Mouse (Mus musculus) layer of hippocampus, adult 9-11 months (tissue): Measurements from ENCODE around the gene 2310022B05Rik.

Source experiments
- DNase-seq: peaks from one replicate; pipeline ENCODE4 v3.0.0; 2022

The 2310022B05Rik gene

DNA sequence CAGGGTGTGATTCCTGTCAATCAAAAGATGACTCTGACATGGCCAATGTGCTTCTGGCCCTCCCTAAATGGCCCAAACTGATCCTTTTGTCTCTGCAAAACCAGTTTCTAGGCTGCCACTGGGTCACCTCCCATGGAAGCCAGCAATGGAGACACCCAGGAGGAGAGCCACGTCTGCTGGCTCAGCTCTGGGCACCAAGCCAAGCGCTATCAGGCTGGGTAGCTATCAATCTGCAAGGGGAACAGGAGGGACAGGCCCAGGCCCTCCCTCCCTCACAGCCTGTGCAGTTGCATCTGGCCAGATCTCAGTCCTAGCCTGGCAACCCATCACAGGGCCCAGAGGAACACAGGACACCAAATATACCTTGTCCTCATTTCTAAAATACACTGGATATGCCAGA lies 4.8 kb downstream of the 2310022B05Rik start:
- DNase-seq = peak; percentile 60

DNA sequence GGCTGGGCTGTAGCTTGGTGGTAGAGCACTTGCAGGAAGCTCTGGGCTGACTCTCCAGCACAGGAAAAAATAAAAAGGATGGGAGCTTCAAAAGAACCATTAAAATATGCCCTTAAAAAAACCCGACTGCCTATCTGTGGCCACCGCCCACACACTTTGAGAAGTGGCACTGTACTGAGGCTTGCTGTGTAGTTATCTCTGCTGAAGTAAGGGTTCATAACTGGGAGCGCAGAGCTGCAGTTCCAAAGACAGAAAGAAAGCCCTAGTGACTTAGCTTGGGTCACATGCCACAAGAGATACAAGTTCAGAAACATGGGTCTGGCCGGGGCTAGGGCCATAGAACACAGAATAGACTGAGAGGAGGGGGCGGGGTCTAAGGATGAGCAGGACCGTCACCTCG lies 5.2 kb downstream of the 2310022B05Rik start:
- no peak for DNase-seq

DNA sequence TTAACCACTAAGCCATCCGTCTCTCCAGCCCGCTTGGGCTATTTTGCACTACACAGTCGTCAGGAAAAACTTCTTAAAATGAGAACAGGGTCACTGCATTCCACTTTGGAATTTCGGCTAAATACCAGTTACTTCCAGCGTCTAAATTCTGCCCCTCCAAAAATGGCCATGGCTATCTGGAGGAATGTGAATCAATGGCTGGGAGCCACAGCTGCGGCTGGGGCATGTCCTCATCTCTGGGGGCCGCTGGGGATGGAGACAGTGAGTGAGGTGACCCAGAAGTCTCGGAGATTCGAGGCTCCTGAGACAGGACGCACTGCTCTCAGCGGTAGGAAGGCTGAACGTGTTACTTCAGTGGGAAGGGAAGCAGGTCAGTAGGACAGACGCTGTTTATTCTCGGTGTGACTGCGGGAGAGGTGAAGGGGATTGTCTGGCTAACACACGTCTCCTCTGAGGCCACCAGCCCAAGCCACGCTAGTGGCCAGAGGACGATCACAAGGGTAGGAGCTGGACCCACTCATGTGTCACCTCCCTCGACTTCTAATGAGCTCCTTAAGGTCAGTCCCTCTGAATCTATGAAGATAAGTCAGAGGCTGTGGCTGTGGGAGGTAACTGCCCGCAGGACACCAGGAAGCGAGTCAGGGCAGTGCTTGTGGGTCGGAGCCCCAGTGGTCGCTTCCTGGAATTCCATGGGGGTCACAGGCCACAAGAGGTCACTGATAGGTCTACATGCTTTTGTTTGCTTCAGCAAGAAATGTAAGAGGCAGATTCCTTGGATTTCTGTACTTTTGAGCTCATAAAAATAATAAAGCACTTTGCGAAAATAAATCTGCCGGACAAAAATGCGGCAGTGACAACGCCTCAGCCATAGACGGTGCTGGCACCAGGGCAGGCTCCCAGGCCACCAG lies 9.3 kb downstream of the 2310022B05Rik start:
- DNase-seq = no peak

GRCm38 (mm10) chr8:124652546-124652945 lies 10.6 kb downstream of the 2310022B05Rik start:
- DNase-seq = no peak

DNA sequence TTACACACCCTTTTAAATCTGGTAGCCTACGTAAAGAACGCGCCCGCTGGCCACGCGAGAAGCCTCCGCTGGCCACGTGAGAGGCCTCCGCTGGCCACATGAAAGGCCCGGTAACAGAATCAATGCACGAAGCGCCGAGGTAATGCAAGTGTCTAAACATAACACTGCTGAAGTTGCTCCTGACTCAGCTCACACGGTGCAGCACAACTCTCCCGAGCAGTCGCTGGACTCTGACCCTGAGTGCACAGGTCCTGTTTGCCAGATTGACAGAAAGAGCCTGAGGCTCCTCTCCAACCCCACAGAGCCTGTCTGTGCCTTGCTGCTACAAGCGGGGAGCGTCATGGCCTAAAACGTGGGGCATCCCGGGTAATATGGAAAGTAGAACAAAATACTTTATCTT lies 11.4 kb downstream of the 2310022B05Rik start:
- DNase-seq = no peak

- no peak for DNase-seq
Observed at GRCm38 (mm10) chr8:124648311-124648710, 14.9 kb downstream of the 2310022B05Rik start.

DNA sequence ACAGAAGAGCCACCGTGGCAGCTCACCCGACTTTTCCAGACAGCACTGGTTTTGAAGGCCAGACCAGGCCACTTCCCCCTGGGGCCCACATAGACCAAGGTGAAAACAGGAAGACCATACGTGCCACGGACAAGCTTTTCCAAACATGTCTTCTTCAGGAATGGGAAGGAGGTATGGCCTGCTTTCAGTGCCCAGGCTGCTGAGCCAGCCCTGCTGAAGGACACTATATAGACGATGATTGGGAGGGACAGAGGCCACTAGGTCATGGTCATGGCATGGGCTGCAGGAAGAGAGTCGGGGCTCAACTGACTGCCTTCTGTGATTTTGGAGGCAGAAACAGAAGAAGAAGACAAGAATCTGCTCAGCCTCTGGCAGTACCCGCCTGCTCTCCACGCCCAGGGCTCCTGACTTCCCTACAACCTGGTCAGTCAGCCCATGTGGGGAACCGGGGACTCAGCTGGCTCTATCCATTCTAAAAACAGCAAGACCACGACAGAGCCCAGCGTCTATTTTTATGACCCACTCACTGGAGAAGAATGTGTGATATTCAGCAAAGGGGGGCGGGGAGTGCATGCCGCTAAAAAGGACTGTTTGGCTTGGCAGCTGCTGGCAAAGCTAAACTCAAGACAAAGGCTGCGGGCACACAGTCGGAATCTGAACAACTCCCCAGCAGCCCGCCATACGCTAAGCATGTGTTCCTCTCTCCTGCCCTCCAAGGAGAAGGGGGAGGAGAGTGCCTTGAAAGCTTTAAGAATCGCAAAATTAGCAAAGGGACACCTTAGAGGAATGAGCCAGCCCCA lies 19.4 kb downstream of the 2310022B05Rik start:
- peak; percentile 89 for DNase-seq

DNA sequence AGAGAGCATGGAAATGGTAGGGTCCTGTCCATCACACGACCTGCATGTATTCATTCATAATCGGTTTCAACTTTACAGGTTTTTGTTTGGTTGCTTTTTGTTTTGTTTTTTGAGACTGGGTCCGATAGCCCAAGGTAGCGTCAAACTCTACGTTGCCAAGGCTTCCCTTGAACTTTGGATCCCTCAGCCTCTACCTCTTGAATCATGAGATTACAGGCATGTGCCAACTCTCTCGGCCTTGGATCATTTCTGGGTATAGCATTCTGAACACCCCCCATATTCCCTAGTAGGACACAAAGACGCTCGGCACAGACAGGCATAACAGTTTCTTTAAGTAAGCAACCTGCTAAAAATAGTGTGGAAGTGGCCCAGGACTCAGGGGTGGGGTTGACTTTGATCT lies 21.6 kb downstream of the 2310022B05Rik start:
- DNase-seq = no peak

- DNase-seq = no peak
Observed at GRCm38 (mm10) chr8:124635247-124635502, 28.0 kb downstream of the 2310022B05Rik start.

- no peak for DNase-seq
Observed at GRCm38 (mm10) chr8:124634411-124635246, 28.5 kb downstream of the 2310022B05Rik start.

GRCm38 (mm10) chr8:124633001-124633703 lies 30.0 kb downstream of the 2310022B05Rik start:
- DNase-seq = peak; percentile 58

GRCm38 (mm10) chr8:124631966-124632365 lies 31.2 kb downstream of the 2310022B05Rik start:
- no peak for DNase-seq

- DNase-seq = no peak
Observed at GRCm38 (mm10) chr8:124630891-124631290, 32.3 kb downstream of the 2310022B05Rik start.

DNA sequence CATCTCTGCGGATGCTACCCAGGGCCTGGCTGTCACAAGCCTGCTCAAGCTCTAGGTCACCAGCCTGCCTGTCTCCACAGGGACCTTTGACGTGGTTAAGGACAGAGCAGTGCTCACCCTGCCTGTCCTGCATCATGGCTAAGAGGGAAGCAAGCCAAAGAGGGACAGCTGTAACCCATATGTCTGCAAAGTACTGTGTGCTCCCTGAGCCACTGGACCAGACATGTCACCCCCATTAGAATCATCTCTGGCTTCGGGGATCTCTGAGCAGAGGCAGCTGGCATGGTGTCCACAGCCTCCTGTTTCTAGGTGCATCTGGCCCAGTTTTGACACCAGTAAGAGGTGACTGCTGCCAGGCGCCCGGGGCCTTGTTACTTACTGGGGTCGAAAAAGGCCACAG lies 32.7 kb downstream of the 2310022B05Rik start:
- DNase-seq = no peak

DNA sequence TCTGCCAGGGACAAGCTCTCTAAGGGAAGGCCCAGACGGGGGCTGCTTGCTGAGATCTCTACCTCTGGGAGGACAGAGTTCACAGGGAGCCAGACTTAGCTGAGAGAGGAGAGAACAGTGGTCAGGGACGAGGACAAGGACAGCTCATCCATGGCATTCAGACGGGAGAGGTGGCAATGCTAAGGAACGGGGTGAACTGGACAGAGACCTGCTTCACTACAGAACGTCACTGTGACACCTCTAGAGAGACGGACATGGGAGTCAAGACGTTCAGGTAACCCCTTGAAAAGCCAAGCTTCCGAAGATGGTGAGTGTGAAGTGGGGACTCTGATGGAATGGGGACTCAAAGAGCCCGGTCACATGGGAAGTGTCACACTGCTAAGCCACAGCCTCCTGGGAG lies 36.9 kb downstream of the 2310022B05Rik start:
- no peak for DNase-seq

GRCm38 (mm10) chr8:124621255-124621654 lies 41.9 kb downstream of the 2310022B05Rik start:
- peak; percentile 90 for DNase-seq

- no peak for DNase-seq
Observed at GRCm38 (mm10) chr8:124618252-124618651, 44.9 kb downstream of the 2310022B05Rik start.

- peak; percentile 78 for DNase-seq
Observed at GRCm38 (mm10) chr8:124617266-124617869, 45.8 kb downstream of the 2310022B05Rik start.

- no peak for DNase-seq
Observed at GRCm38 (mm10) chr8:124614325-124614724, 48.8 kb downstream of the 2310022B05Rik start.

- no peak for DNase-seq
Observed at GRCm38 (mm10) chr8:124608972-124609353, 54.2 kb downstream of the 2310022B05Rik start.

GRCm38 (mm10) chr8:124608239-124608971 lies 54.8 kb downstream of the 2310022B05Rik start:
- no peak for DNase-seq
